Mouse (Mus musculus) gonadal fat pad, adult 2 months (tissue): ENCODE measurements at regions not wholly inside any gene's neighbourhood (a gene's known extent, or its start where the extent isn't known, plus 50 kb on each side); places are given as distances from the start of the nearest gene placed in this dataset.

Experiments
- DNase-seq: peaks from one replicate; pipeline ENCODE4 v3.0.0-alpha.2; 2012; ENCODE audit warnings: low read depth

DNA sequence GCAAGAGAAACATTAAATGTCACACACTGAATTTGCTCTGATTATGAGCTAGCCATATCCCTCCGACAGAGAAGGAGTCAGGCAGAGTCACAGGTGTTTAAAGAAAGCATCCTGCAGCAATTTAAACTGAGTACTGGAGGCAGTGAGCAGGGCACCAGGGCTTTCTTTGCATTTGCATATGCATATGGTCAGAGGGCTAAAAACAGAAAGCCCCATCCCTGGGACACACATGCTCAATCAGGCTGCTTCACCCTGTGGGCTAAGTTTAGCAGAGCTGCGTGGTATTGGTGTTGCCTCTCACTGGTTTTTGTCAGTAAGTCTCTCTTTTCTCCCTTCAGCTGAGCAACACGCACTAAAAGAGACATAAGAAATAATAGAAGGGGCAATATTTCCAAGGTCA is 289.9 kb upstream of the Rps6ka3 start:
- DNase-seq: no peak

- DNase-seq: no peak
Observed at GRCm38 (mm10) chrX:158921424-158921823, 288.7 kb upstream of the Rps6ka3 start.

DNA sequence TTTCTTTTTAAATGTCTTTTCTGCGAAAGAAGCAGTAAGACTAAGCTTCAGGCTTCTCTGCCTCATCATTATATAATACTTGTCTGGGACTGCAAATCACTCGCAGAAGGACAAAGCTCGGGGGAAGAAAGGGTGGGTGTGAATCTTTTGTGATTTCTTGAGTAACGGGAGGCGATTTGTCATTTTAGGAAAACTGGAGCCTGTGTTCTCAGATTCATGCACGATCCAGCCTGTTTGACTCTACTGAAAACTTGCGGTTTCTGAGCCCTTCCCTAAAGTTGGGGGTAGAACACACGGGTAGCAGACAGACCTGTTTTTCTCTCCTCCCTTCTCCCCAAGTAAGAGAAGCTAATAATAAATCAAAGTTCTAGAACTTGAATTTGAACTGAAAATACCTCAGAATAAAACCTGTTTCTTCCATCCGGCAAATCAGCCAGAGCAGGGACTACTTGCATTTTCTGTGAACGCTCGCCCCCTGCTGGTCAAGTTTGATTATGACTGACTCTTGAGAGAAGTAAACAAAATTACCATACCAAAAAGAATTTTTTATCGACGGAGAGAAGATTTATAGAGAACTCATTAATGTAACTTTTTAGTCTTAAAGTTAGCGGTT is 288.2 kb upstream of the Rps6ka3 start:
- no peak for DNase-seq

GRCm38 (mm10) chrX:158923081-158923561 is 287.0 kb upstream of the Rps6ka3 start:
- no peak for DNase-seq

- no peak for DNase-seq
Observed at GRCm38 (mm10) chrX:158923657-158924489, 286.2 kb upstream of the Rps6ka3 start.

DNA sequence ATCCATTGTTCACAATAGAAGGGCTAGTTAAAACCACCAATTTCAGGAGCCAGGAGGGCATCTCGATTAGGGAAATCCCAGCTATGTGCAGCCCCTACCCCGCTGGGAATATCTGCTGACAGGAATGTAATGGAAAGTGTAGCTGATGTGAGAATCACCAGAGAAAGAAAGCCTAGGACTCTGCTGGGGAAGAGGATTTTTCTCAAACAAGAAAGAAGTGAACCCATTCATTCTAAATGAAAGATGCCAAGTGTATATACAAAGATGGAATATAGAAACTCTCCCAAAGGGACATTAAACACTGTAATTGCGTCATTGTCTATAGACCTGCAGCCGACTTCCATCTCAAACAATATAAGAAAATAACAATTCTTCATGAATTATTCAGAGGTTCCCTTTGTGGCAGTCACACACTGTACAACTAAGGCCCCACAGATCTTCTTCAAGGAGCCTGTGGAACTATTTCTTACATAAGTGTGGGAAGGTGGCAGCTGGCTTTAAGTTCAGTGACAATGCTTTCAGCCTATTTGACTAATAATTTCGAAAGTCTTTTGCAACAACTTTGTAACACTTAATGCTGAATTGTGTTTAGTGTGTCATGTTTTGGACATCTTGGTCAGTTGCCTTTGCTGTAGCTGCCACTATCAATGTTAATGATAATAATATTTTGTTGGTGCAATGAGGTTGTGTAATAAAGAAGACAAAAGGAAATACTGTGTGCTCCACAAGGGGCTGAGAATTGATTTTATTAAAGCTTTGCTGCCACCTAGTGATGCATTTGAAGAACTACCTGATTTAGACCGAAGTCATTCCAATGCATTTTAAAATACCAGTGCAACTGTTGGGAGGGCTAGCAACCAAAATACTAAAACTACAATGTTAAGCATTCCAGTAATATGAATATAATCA is 285.4 kb upstream of the Rps6ka3 start:
- DNase-seq: no peak

GRCm38 (mm10) chrX:158931864-158932263 is 278.2 kb upstream of the Rps6ka3 start:
- DNase-seq: no peak

DNA sequence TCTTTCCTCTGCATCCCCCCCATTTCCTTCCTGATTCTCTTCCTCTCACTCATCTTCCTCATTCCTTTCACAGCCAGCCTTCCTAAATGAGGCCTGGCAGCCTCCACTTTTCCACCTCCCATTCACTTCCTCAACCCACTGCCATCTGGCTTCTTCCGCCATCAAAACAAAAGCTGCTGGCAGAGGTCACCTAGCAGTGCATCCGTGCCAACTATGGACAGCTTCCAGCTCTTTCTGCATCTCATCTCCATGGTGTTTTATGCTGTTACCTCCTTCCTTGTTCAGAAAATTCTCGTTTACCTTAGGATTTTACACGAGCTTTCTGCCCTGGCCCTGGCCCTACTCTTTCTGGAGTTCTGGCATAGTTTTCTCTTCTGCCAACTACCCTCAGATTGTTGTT is 262.9 kb upstream of the Rps6ka3 start:
- DNase-seq: no peak

- DNase-seq: no peak
Observed at GRCm38 (mm10) chrX:158971726-158972125, 238.4 kb upstream of the Rps6ka3 start.

GRCm38 (mm10) chrX:158976648-158977047 is 233.5 kb upstream of the Rps6ka3 start:
- no peak for DNase-seq

- DNase-seq: no peak
Observed at GRCm38 (mm10) chrX:158984721-158985120, 225.4 kb upstream of the Rps6ka3 start.

- DNase-seq: no peak
Observed at GRCm38 (mm10) chrX:158987676-158988075, 222.4 kb upstream of the Rps6ka3 start.

DNA sequence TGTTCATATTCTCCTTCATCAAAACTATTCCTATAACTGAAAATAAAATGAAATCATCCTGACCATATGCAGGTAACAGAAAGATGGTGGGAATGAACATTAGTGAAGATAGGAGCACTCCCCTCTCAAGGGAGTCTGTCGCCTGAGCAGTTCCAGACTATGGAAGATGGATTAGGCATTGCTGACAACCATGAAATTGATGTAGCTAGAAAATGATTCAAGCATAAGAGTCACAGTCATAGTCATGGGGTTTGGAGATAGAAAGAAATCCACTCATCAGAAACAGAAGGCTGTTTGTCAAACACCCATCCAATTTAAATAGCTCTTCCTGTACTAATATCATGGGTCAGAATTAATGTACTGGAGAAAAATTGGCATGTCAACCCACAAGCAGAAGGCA is 191.2 kb upstream of the Rps6ka3 start:
- no peak for DNase-seq

DNA sequence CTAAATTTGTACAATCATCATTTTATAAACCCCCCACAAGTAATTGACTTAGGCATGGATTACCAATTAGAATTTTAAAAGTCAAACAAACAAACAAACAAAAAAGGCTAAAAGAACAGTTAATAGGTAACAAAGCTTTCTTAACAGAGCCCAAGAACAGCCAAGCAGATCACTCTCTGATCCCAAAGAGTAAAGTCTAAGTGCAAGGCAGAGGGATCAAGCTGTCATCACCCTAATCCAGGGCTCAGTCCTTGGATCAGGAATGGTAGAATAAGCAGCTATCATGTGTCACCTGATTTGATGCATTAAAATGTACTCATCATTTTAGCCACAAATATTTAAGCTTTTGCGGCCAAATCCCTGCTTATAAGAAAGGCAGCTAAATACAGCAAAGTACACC is 183.8 kb upstream of the Rps6ka3 start:
- no peak for DNase-seq

- no peak for DNase-seq
Observed at GRCm38 (mm10) chrX:159031927-159032326, 178.2 kb upstream of the Rps6ka3 start.

GRCm38 (mm10) chrX:159043432-159043831 is 166.7 kb upstream of the Rps6ka3 start:
- DNase-seq: no peak

- no peak for DNase-seq
Observed at GRCm38 (mm10) chrX:159047876-159048275, 162.2 kb upstream of the Rps6ka3 start.

DNA sequence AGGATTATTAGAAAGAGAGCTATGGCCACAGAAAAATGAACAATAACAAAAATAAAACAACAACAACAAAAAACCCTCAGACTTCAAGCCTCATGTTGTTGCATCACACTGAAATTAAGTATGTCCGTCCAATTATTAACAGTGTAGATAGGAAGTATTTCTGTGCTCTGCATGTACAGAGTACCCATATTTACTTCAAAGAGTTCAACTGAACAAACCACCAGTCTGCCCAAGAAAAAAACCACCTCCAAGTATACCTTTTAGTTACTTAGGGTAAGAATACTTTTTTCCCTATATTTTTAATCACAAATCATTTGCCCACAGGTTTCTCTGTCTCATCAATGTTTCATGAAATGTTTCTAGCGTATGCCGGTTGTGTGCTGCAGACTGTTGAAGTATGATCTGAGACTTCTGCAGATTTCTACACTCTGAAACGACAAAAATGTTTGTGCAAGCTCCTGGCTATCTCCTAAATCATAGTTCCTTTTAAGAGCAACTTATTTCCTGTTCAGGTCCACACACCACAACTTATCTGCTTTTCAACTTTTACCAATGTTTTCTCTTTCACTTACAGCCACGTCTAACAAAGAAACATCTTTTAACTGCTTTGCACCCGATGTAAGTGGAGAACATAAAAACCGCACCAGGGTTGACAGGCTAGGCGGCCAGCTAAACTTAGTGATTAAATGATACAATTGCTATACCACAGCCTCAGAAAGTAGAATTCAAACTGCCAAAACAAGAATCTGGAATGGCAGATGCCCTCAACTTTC is 154.2 kb upstream of the Rps6ka3 start:
- no peak for DNase-seq

- no peak for DNase-seq
Observed at GRCm38 (mm10) chrX:159056462-159056805, 153.7 kb upstream of the Rps6ka3 start.

GRCm38 (mm10) chrX:159058931-159059330 is 151.2 kb upstream of the Rps6ka3 start:
- no peak for DNase-seq

GRCm38 (mm10) chrX:159061322-159061721 is 148.8 kb upstream of the Rps6ka3 start:
- DNase-seq: no peak

GRCm38 (mm10) chrX:159066212-159066611 is 143.9 kb upstream of the Rps6ka3 start:
- DNase-seq: no peak
